Mouse (Mus musculus) hindbrain, embryonic 13.5 days (tissue): ENCODE measurements at regions not wholly inside any gene's neighbourhood (a gene's known extent, or its start where the extent isn't known, plus 50 kb on each side); places are given as distances from the start of the nearest gene placed in this dataset.

Source experiments
- ATAC-seq: fragments of 200-750 bp; cut with Nextera tagmentation; 2 replicates; pipeline ENCODE4 v1.8.0; 2017; ENCODE audit warnings: moderate TSS enrichment; ENCODE audit not compliant: low FRiP score
- H3K27ac ChIP-seq: fragments of 300-500 bp; sonication (generic); 2 replicates; pipeline ENCODE4 v1.5.1; 2015; ENCODE audit warnings: inconsistent platforms, mild to moderate bottlenecking, moderate library complexity
- H3K27me3 ChIP-seq: fragments of 300-500 bp; sonication (generic); 2 replicates; pipeline ENCODE4 v1.6.1; 2015; ENCODE audit warnings: mild to moderate bottlenecking, inconsistent platforms
- H3K36me3 ChIP-seq: fragments of 300-500 bp; sonication (generic); 2 replicates; pipeline ENCODE4 v1.6.1; 2015; ENCODE audit warnings: mild to moderate bottlenecking, inconsistent platforms
- H3K4me1 ChIP-seq: fragments of 300-500 bp; sonication (generic); replicated peaks from 2 replicates; pipeline ENCODE4 v1.6.1; 2015; ENCODE audit warnings: inconsistent platforms
- H3K4me2 ChIP-seq: fragments of 300-500 bp; sonication (generic); 2 replicates; pipeline ENCODE4 v1.6.1; 2015; ENCODE audit warnings: inconsistent platforms, mild to moderate bottlenecking, moderate library complexity
- H3K4me3 ChIP-seq: fragments of 300-500 bp; sonication (generic); 2 replicates; pipeline ENCODE4 v1.5.1; 2015; ENCODE audit warnings: mild to moderate bottlenecking, inconsistent platforms
- H3K9ac ChIP-seq: fragments of 300-500 bp; sonication (generic); 2 replicates; pipeline ENCODE4 v1.6.1; 2015; ENCODE audit warnings: mild to moderate bottlenecking, inconsistent platforms
- H3K9me3 ChIP-seq: fragments of 300-500 bp; sonication (generic); 2 replicates; pipeline ENCODE4 v1.6.1; 2016; ENCODE audit warnings: inconsistent platforms
- WGBS: fragments of 180-500 bp; shearing (Covaris S2); methylation state at CpG from one replicate; pipeline ENCODE4 v1.1.7; 2015; 5-methylcytosine and 5-hydroxymethylcytosine counted together

DNA sequence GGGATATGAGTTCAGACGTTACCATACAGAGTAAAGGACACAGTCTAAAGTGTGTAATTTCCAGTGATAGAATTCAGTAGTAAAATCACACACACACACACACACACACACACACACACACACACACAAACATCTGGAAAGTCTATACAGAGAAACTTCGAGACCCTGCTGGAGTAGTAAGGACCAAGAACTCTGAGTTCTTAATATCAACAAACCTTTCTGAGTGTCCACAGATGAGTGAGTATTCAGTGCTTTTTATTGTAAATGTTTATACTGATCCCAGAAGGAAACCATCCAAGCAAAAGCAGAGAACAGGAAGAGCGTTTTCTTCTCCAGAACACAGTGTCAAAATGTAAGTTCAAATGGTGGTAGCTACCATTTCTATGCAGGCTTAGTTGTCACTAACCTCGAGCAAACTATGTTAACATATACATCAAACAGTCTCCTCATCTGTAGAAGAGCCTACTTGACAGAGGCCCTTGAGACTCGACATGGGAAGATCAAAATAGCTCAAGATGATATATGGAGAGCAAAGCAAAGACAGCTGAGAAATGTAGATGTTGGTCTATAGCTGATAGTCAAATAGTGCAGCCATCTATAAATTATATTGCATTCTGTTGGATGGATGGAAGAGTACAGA is 248.0 kb upstream of the Noct start:
- H3K4me3 ChIP-seq: no peak overlapping the region
- no peak for ATAC-seq
- H3K27ac ChIP-seq: no peak overlapping the region
- no peaks in the 10 kb centered on the region for H3K27me3 ChIP-seq
- WGBS: 83% methylated on average over 5 of the region's 5 CpGs
- no peak overlapping the region for H3K4me2 ChIP-seq
- H3K9me3 ChIP-seq: no peaks in the 10 kb centered on the region
- H3K9ac ChIP-seq: no peak overlapping the region
- no peaks in the 10 kb centered on the region; the same call in 1 of the 2 replicates for H3K4me1 ChIP-seq
- no peaks in the 10 kb centered on the region for H3K36me3 ChIP-seq

GRCm38 (mm10) chr3:50976818-50977217 is 247.4 kb upstream of the Noct start:
- no peaks in the 10 kb centered on the region for H3K36me3 ChIP-seq
- ATAC-seq: no peak
- WGBS: 88% methylated on average over 6 of the region's 6 CpGs
- H3K4me1 ChIP-seq: no peaks in the 10 kb centered on the region; the same call in 1 of the 2 replicates
- H3K9ac ChIP-seq: no peak overlapping the region
- no peaks in the 10 kb centered on the region for H3K9me3 ChIP-seq
- H3K27ac ChIP-seq: no peak overlapping the region
- no peak overlapping the region for H3K4me2 ChIP-seq
- no peak overlapping the region for H3K4me3 ChIP-seq
- H3K27me3 ChIP-seq: no peaks in the 10 kb centered on the region

GRCm38 (mm10) chr3:50978636-50979035 is 245.6 kb upstream of the Noct start:
- Histone ChIP-seq H3K4me3 (no peak overlapping the region), H3K4me1 (peaks cover 11% of the 10 kb centered on the region; the same call in 1 of the 2 replicates), H3K9me3 (no peaks in the 10 kb centered on the region), H3K36me3 (no peaks in the 10 kb centered on the region), H3K4me2 (no peak overlapping the region), H3K27me3 (no peaks in the 10 kb centered on the region), H3K27ac (no peak overlapping the region), H3K9ac (no peak overlapping the region)
- ATAC-seq: no peak
- 89% methylated on average over 5 of the region's 5 CpGs for WGBS

DNA sequence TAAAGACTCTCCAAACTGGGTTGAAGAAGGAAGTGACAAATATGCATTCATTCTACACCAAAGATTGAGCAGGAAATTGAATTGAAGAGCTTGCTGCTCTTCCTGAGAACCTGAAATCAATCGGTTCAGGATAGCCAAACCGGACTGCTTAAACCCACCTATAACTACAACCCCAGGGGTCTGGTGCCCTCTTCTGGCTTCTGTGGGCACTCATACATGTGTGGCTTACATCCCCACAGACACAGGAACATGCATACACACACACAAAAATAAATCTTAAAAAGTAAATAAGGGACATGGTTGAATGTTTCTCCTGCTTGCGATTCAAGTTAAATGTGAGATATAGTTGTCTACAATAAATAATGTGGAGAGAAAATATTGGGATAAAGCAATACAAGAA is 244.7 kb upstream of the Noct start:
- no peak for ATAC-seq
- Histone ChIP-seq H3K9me3 (no peaks in the 10 kb centered on the region), H3K9ac (no peak overlapping the region), H3K4me1 (peaks cover 19% of the 10 kb centered on the region), H3K4me2 (no peak overlapping the region), H3K4me3 (no peak overlapping the region), H3K36me3 (no peaks in the 10 kb centered on the region), H3K27ac (no peak overlapping the region), H3K27me3 (no peaks in the 10 kb centered on the region)
- WGBS: 85% methylated on average over 3 of the region's 3 CpGs

- Histone ChIP-seq H3K9ac (no peak overlapping the region), H3K4me2 (no peak overlapping the region), H3K27ac (no peak overlapping the region), H3K9me3 (no peaks in the 10 kb centered on the region), H3K4me1 (peaks cover 19% of the 10 kb centered on the region), H3K27me3 (no peaks in the 10 kb centered on the region), H3K4me3 (no peak overlapping the region), H3K36me3 (no peaks in the 10 kb centered on the region)
- no peak for ATAC-seq
- 91% methylated on average over 7 of the region's 7 CpGs for WGBS
Observed at GRCm38 (mm10) chr3:50981751-50982150, 242.5 kb upstream of the Noct start.

DNA sequence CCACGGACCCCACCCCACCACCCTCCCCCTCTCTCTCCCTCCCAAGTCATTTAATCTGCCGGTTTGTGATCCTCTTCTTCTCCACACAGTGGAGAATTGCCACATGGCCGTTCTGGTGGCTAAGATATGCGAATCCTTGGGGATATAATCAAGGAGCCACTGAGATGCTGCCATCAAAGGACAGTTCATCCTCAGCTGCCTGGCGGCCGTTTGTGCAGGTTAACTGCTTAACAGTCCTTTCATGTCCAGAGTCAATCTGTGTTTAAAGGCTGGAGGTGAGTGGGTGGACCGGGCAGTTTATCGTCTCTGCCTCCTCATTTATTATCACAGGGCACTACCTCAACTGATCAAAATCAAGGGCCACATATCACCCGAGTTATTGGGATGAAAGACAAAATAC is 241.6 kb upstream of the Noct start:
- peaks cover 19% of the 10 kb centered on the region for H3K4me1 ChIP-seq
- 51% methylated on average over 9 of the region's 9 CpGs for WGBS
- H3K27me3 ChIP-seq: no peaks in the 10 kb centered on the region
- ATAC-seq: no peak
- H3K36me3 ChIP-seq: no peaks in the 10 kb centered on the region
- H3K4me3 ChIP-seq: no peak overlapping the region
- H3K4me2 ChIP-seq: no peak overlapping the region
- H3K9me3 ChIP-seq: no peaks in the 10 kb centered on the region
- H3K9ac ChIP-seq: no peak overlapping the region
- H3K27ac ChIP-seq: 0 out of 2 replicates have a peak overlapping the region, but pooled peaks have one; percentile 12

- WGBS: 76% methylated on average over 5 of the region's 5 CpGs
- H3K27me3 ChIP-seq: no peaks in the 10 kb centered on the region
- H3K4me1 ChIP-seq: peaks cover 19% of the 10 kb centered on the region
- no peak overlapping the region for H3K4me2 ChIP-seq
- 0 out of 2 replicates have a peak overlapping the region, but pooled peaks have one; percentile 12 for H3K27ac ChIP-seq
- H3K4me3 ChIP-seq: no peak overlapping the region
- ATAC-seq: no peak
- H3K9me3 ChIP-seq: no peaks in the 10 kb centered on the region
- no peaks in the 10 kb centered on the region for H3K36me3 ChIP-seq
- H3K9ac ChIP-seq: no peak overlapping the region
Observed at GRCm38 (mm10) chr3:50983126-50983525, 241.1 kb upstream of the Noct start.

DNA sequence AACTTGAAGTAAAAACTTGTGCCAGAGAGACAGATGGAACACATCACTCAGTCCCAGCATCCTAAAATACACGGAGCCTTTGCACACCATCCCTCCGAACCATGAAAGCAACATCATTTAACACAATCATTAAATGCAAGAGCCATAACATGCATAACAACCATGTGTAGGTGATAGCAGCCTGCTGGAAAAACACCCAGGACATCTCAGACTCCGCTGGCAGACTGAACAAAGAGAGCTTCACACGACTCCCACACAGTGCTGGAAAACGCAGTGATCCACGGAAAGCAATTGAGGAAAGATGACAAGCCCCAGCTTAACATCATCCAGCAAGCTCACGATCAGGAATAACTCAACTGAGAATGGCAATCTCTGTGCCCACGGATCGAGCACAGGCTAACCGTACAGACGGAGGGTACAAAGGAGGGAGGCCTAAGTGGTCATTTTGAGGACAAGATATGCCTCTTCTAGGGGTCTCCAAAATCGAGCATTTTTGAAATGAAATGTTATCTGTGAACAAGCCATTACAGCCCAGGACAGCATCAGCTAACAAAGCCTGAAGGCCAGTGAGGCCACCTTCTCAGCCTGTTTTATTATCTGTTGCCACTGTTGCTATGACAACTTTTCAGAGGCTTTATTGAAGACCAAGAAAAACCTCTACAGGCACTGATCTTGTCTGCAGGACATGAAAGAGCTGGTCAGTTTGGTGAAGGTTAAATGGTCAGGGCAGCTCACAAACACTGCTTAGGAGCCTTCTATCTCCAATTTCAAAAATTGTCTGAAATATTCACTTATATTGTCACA is 240.1 kb upstream of the Noct start:
- no peak overlapping the region for H3K4me3 ChIP-seq
- H3K36me3 ChIP-seq: no peaks in the 10 kb centered on the region
- H3K4me2 ChIP-seq: no peak overlapping the region
- H3K4me1 ChIP-seq: peaks cover 19% of the 10 kb centered on the region
- no peaks in the 10 kb centered on the region for H3K9me3 ChIP-seq
- no peak overlapping the region for H3K27ac ChIP-seq
- no peak for ATAC-seq
- no peaks in the 10 kb centered on the region for H3K27me3 ChIP-seq
- H3K9ac ChIP-seq: no peak overlapping the region
- WGBS: 42% methylated on average over 12 of the region's 12 CpGs

DNA sequence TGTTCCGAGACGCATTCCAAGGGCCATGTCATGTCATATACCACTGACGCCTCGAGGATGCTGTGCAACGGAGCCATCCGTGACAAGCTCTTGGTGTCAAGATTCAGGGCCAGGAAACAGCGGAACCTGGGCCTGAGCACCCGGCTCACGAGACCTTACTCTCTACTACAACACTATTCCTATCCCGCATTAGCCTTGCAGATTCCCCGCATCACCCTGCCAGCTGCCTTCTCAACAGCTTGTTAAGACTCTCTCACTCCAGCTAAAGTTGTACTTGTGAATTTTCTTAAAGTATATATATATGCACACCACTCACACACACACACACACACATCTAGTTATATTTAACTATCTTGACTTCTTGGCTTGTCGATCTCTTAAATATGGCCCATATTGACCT is 236.4 kb upstream of the Noct start:
- Histone ChIP-seq H3K4me3 (no peak overlapping the region), H3K9ac (no peak overlapping the region), H3K9me3 (no peaks in the 10 kb centered on the region), H3K27ac (no peak overlapping the region), H3K36me3 (no peaks in the 10 kb centered on the region), H3K27me3 (no peaks in the 10 kb centered on the region), H3K4me1 (peaks cover 24% of the 10 kb centered on the region), H3K4me2 (no peak overlapping the region)
- no peak for ATAC-seq
- 95% methylated on average over 12 of the region's 12 CpGs for WGBS

GRCm38 (mm10) chr3:50990810-50991209 is 233.4 kb upstream of the Noct start:
- no peak for ATAC-seq
- WGBS: 82% methylated on average over 11 of the region's 11 CpGs

GRCm38 (mm10) chr3:50992581-50993313 is 231.5 kb upstream of the Noct start:
- Histone ChIP-seq H3K27ac (peak overlapping the region; percentile 23; the same call in 1 of the 2 replicates), H3K9ac (no peak overlapping the region), H3K4me1 (peaks cover 15% of the 10 kb centered on the region), H3K27me3 (no peaks in the 10 kb centered on the region), H3K4me2 (no peak overlapping the region), H3K4me3 (no peak overlapping the region), H3K9me3 (no peaks in the 10 kb centered on the region), H3K36me3 (no peaks in the 10 kb centered on the region)
- peak; percentile 46; the same call in 1 of the 2 replicates for ATAC-seq
- 43% methylated on average over 9 of the region's 9 CpGs for WGBS

More at GRCm38 (mm10) chr3:50990810-50991209, 233.4 kb upstream of the Noct start:
- no peaks in the 10 kb centered on the region for H3K9me3 ChIP-seq
- H3K27me3 ChIP-seq: no peaks in the 10 kb centered on the region
- H3K36me3 ChIP-seq: no peaks in the 10 kb centered on the region
- peaks cover 15% of the 10 kb centered on the region for H3K4me1 ChIP-seq
- H3K27ac ChIP-seq: no peak overlapping the region
- H3K4me3 ChIP-seq: no peak overlapping the region
- H3K9ac ChIP-seq: no peak overlapping the region
- H3K4me2 ChIP-seq: no peak overlapping the region

DNA sequence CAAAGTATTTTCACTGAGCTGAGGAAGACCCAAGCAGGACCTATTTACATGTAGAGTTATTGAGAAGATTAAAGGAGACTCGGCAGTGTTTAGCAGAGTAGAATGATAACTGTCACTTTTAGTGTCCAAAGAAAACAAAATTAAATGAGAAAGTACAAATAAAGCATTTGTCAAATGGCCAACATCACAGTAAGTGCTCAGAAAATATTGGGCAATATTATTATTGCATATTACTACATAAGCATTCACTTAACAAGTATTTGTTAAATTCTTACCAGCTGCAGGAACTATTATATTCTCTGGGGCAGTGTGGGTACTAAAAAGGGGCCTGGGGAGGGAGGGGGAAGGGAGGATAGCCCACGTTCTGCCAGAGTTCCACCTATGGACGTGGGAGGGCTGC is 224.5 kb upstream of the Noct start:
- H3K9ac ChIP-seq: no peak overlapping the region
- no peak overlapping the region for H3K4me2 ChIP-seq
- H3K36me3 ChIP-seq: no peaks in the 10 kb centered on the region
- WGBS: 80% methylated on average over 3 of the region's 3 CpGs
- peaks cover 8% of the 10 kb centered on the region; the same call in 1 of the 2 replicates for H3K4me1 ChIP-seq
- H3K9me3 ChIP-seq: no peaks in the 10 kb centered on the region
- no peak overlapping the region for H3K27ac ChIP-seq
- no peak for ATAC-seq
- no peak overlapping the region for H3K4me3 ChIP-seq
- no peaks in the 10 kb centered on the region for H3K27me3 ChIP-seq
